Mouse (Mus musculus) adrenal gland, postnatal 36 days (tissue): ENCODE measurements around the gene Ifitm2. TPM values are rescaled to one million over a fixed set of nuclear protein-coding genes. Genes with fewer than 3 reads are reported as not detected.
"Not testable (repeated sequence)": the region's sequence is repeated elsewhere in the genome, so short reads cannot be mapped to it uniquely, and the experiment has no call there.

Source experiments
- DNase-seq, 2 experiments: peaks; one replicate each; pipeline ENCODE4 v3.0.0; 2021; ENCODE audit warnings: mixed read lengths in 1 of 2
- long read RNA-seq, 2 experiments: library from polyadenylated mRNA; stranded (forward); transcript quantifications; one replicate each; pipeline ENCODE4 v2.0.0; 2021; ENCODE audit warnings: borderline sequencing depth in 2 of 2
- total RNA-seq, 2 experiments: library from RNA; stranded (reverse); gene quantifications; 2 replicates each; pipeline ENCODE4 v1.2.3; 2021

The Ifitm2 gene
- 100 to 1,000 TPM; 430 to 633 TPM for total RNA-seq
- long read RNA-seq, experiment 1, transcript Ifitm2-201 (2 exons, 655 nt) = major isoform, 410 of 430 reads
- long read RNA-seq, experiment 1, partial matches to known transcripts = 19 of 430 reads
- long read RNA-seq, experiment 1, other reads (novel, unspliced or antisense) = 1 of 430 reads
- long read RNA-seq, experiment 2, transcript Ifitm2-201 (2 exons, 655 nt) = major isoform, 265 of 276 reads
- long read RNA-seq, experiment 2, partial matches to known transcripts = 8 of 276 reads
- long read RNA-seq, experiment 2, other reads (novel, unspliced or antisense) = 3 of 276 reads

- peak; percentile 75 to 88 for DNase-seq
These were observed at the start of gene Ifitm2, which contains the start of gene Gm45717 for GRCm38 (mm10) chr7:140955758-140956555. TSS of gene Ifitm2 (minus strand) at chr7:140955987. TSS of gene Gm45717 (minus strand) at chr7:140955937.

DNA sequence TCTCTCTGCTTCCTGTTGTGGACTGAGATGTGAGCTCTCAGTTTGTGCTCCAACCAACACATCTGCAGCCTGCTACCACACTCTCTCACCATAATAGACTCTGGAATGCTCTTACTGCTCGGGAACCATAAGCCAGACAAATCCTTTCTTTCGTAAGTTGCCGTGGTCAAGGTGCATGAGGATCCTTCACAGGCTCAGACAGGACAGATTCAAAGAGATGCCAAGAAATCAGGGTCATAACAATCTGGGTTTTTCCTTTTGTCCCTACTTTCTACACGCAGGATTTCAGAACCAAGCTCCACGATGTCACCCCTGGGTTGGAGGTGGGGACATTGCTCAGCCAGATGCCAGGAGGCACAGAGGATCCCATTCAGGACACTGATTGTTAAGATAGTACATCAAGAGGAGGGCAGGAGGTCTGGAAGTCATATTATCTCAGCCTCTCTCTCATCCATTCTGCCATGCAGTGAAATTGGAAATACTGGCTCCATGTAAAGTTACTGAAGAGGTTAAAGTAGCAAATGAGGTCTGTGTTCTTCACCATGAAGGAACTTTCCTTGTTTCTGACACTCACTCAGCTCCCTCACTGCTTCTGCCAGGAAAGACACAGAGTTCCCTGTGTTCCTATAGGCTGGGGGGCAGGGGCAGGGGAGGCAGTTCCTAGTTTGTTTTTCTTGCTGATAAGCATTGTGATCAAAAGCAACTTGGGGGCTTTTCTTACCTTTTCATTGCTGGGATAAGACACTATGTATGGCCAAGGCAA, 47.6 kb upstream of the Ifitm2 start:
- no peak for DNase-seq

DNA sequence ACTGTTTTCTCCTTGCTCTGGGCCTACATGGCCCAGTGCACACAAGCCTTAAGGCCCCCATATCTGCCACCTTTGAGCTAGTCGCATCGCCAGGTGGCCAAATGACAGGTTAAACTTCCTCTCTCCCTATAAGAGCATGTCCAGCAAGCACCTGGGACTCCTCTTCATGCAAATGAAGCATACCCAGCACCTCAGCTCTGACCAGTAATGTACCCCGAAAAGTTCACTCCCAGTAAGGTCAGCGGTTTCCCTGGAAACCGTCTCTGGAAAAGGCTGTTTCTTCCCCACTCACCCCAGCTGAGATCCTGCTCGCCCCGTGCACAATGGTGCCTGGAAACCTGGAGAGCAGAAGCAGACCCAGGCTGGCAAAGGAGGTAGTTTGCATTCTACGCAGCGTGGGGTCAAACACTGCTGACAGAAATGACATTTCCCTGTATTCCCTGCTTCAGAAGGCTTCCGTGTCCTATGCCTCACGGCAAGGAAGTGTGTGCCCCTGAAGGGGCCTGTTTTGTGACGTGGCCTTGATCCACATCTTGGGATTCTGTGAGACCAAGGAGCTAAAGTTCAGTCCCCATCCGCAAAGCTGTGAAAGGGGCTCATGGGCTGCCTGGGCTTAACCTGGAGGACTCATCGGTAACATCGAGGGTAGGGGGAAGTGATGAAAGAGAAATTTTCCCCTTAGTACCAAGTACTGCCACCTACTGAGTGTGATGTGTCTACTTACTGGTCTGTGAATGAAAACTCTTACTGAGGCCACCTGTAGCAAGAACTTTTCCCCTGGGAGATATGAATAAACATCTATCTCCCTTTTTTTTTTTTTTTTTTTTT, 45.3 kb upstream of the Ifitm2 start:
- DNase-seq = no peak

- no peak for DNase-seq
These were observed 43.3 kb upstream of the Ifitm2 start for GRCm38 (mm10) chr7:140998853-140999700.

DNA sequence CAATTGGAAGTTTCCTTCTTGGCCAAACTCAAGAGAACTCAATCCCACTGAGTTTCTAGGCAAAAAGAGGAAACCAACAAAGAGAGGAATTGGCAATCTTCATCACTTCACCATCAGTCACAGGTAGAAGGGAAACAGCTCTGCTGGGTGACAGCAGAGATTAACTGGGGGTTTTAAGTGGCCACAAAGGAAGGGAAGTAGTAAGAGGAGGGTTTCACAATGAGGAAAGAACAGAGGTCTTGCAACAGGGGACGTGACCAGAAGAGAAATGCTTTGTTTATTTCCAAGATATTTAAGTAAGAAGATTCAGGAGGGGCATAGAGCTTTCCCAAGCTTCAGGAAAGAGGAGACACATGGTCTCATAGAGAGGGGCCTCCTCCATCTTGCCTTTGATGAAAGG, 42.0 kb upstream of the Ifitm2 start:
- no peak for DNase-seq

GRCm38 (mm10) chr7:140991117-140991689, 35.4 kb upstream of the Ifitm2 start:
- no peak for DNase-seq

DNA sequence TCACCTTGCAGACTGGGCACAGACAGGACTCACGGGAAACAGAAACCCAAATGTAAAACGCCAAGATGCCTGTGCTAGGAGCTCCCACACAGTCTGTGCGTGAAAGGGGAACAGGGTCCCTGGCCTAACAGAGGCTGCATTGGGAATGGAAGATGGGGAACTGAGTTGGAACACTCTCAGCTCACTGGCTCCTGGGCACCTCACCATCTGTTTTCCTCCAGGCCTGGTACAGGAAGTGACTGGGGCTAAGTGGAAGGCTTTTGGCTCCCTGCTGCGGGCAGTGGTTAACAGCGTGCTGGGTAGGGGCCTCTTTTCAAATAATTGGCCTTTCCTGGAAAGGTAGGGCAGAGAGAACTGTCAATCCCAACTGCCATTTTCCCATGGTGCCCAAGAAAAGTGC, 34.8 kb upstream of the Ifitm2 start:
- DNase-seq = no peak

DNA sequence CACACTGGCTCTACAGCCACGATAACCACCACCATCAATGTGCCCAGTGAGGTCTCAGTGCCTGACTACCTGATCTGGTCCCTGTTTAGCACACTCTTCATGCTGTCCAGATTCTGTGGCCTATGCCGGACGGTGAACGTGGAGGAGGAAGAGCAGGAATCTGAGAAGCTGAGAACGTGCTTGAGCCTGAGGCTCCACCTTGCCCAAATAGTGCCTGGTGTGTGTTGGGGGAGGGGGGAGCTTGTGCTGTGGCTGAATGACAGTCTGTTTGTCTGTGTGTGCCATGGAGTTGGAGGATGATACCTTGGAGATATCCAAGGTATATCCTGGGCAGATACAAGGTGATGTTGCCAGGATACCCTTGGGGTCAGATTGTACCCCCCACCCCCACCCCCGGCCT, 34.4 kb upstream of the Ifitm2 start:
- no peak for DNase-seq

GRCm38 (mm10) chr7:140989022-140989421, 33.2 kb upstream of the Ifitm2 start:
- DNase-seq = no peak

DNA sequence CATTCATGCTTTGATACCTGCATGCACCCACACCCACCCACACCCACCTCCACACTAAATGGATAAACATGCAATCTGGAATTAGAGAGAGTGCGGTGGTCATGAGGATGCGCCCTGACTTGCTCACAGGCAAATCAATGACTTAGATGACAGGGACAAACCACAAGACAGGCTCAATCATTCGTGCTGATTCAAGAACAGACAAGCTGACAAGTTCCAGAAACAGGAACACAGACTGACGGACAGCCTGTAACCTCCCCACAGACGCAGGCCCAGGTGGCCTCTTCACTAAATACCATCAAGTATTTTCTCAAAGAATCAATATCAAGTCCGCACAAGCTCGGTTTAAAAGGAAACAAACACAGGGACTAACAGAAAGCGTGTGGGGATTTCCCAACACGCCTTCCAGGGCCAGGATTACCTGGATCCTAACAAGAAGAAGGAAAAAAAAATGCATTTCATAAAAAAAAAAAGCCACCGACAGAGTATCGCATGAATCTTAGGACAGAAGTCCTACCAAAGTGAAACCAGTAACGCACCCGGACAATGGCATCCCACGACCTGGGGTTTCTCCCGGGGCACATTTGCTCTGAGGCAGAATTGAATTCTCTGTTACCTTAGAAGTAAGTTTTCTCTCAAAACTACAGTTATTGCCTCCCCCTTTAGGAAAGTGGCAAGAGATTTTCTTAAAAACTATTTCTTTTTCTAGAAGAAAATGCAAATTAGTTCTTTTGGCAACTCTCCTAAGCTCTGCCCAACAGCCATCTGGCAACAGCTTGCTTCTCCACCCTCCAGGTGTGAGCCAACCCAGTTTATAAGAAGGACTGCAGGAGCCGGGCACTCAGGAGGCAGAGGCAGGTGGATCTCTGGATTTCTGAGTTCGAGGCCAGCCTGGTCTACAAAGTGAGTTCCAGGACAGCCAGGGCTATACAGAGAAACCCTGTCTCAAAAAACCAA, 31.7 kb upstream of the Ifitm2 start:
- no peak for DNase-seq

DNA sequence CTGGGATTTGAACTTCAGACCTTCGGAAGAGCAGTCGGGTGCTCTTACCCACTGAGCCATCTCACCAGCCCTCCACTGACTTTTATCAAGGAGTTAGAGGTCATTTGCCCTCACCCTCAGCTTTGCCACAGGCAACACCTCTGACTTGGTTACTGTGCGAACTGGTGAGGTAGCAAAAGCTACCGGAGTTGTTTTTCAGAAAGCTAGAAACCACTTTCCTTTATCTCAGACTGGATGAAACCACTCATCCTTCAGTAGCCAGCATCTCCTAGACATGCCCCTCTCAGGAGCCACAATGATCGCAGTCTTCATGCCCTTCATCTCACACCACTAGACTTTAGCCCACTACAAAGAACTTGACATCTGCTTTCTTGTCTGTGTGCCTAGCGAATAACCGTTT, 27.2 kb upstream of the Ifitm2 start:
- DNase-seq = no peak

DNA sequence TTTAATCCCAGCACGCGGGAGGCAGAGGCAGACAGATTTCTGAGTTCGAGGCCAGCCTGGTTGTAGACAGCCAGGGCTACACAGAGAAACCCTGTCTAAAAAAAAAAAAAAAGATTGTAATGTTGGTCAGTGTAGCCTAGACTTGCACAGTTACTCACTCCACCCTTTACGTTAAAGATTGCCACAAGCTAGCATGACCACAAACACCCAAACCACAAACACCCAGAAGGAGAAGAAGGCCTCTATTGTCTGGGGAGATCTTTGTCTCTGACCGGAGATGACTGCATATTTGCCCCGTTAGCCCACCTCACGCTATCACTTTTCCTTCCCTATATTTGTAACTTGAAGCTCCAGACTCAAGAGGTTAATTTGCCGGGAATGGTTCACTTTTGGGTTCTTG, 25.9 kb upstream of the Ifitm2 start:
- no peak for DNase-seq

DNA sequence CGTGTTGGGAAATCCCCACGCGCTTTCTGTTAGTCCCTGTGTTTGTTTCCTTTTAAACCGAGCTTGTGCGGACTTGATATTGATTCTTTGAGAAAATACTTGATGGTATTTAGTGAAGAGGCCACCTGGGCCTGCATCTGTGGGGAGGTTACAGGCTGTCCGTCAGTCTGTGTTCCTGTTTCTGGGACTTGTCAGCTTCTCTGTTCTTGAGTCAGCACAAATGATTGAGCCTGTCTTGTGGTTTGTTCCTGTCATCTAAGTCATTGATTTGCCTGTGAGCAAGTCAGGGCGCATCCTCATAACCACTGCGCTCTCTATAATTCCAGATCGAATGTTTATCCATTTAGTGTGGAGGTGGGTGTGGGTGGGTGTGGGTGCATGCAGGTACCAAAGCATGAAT, 20.9 kb upstream of the Ifitm2 start:
- not testable (repeated sequence) for DNase-seq

DNA sequence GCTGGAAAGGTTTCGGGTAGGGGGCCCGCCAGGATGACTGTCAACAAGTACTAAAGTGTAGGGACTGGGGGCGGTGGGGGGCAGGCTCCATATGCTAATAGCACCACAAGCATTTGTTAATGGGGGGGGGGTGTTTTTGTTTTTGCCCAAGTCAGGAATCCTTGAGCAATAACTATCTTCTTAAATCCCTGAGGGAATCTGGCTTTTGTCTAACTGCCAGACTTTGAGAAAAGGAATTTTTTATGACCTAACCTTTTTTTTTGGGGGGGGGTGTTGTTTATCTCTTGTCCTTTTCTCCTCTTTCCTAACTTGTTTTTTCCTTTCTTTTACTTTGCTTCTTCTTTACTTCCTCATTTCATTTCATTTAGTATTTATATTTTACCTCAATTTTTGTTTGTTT, 19.7 kb upstream of the Ifitm2 start:
- no peak for DNase-seq

GRCm38 (mm10) chr7:140974940-140975339, 19.2 kb upstream of the Ifitm2 start:
- DNase-seq = no peak

DNA sequence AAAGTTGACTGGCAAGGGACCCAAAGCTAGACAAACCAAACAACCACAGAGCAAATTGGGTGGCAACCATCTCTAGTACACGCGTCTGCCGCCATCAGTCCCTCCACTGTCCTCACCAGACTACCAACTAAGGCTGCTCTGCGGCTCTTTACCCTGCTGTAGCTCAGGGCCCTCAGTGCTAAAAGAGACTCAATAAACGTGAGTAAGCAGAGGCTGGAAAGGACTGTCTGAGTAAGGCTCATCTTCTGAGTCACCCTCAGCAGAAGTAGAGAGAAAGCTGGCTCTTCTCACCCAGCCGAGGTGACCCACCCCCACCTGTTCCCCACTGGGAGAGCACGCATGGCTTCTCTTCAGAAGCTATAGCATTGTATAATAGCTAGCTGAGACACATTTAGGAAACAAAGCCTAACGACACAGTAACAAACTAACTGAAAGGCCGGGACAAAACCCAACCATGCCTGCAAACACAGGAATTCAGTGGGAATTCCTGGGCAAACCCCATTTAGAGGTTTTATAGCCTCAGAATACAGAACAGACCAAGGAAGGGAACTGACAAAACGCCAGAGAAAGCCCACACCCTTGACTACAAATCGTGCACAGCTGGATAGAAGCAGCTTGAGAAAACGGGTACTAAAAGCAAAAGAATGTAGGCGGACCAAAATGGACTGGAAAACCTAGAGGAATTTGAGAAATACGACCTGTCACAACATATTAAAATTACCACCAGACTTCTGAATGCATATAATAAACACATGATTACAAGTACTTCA, 17.8 kb upstream of the Ifitm2 start:
- no peak for DNase-seq

DNA sequence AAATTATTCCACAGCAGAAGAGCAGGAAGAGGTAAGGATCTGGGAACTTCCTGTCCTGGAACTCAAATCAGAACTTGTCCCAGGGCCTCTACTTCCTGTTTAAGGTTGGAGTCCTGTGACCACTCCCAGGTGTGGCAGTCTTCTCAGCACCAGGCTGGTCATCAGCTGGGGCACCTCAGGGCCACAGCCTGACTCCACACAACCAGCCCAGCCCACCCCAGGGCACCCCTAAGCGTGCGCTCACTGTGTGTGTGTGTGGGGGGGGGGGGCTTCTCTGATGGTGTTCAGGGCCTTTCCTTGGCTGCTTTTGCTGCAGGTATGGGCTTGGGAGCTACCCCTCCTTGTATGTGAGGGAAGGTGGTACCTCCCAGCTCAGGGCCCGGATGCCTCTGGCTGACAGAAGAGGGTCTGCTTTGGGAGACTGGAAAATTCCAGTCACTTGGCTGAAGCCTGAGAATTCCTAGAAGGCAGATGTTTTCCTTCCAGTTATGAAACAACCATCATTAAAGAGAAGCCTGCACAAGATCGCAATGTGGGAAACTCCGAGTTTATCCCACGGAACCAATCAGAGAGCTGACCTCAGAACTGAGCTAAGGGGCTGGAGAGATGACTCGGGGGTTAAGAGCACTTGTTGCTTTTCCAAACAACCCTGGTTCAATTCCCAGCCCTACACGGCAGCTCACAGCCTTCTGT, 15.8 kb upstream of the Ifitm2 start:
- no peak for DNase-seq

GRCm38 (mm10) chr7:140970931-140971330, 15.1 kb upstream of the Ifitm2 start:
- DNase-seq = no peak
